Mouse (Mus musculus): ENCODE results near the gene Tnfaip2.

DNA sequence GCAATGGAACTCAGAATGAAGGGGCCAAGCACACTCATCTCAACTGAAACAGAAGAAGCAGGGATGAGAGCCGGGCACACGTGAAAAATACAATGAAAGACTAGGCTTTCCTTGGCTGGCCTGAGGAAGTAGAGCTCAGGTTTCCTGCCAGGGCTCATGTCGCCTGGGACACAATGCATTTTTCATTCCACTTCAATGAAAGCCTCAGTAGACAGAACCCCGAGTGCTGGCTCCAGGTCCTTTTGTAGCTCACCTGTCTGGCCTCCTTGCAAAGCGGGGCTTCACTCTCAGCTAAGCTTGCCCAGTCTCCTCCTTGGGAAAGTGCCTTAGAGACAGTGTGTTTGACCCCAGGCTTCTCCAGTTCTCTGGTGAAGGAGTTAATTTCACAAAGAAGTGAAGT, 36.7 kb downstream of the Tnfaip2 start:
- TF ChIP-seq CTCF (IDR thresholded peaks at IDR 0.05; ENCODE audit: low read depth, low read length) (no peak), POLR2A (IDR thresholded peaks at IDR 0.05; ENCODE audit: insufficient read depth, low read length) (no peak), EP300 (IDR thresholded peaks at IDR 0.05; ENCODE audit: insufficient read depth, low read depth, low read length) (no peak)
